Mouse (Mus musculus): ENCODE measurements at regions not wholly inside any gene's neighbourhood (a gene's known extent, or its start where the extent isn't known, plus 50 kb on each side); places are given as distances from the start of the nearest gene placed in this dataset.
"Not testable (repeated sequence)": the region's sequence is repeated elsewhere in the genome, so short reads cannot be mapped to it uniquely, and the experiment has no call there.

DNA sequence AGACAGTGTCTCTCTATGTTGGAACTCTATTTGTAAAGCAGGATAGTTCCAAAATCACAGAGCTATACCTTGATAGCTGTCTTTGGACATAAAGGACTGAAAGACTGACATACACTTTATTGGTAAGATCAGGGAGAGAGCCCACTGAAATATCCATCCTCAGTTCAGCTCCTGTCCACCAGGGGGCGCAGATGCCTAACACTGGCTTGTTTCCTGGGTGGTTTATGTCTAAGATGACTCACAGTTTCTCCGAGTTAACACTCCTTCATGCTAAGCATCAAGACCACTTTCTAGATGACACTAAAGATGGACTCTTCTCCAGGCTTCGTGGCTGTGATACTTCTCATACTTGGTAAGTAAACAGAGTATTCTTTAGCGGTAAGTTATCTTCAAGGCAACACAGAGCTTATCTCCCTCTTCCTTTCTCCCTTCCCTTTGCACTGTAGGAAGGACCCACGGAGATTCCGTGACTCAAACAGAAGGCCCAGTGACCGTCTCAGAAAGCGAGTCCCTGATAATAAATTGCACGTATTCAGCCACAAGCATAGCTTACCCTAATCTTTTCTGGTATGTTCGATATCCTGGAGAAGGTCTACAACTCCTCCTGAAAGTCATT, 737.2 kb downstream of the Dad1 start:
- H3K27me3 ChIP-seq; ATAC-seq (replicated peaks; ENCODE audit: insufficient number of reproducible peaks, insufficient read depth, low FRiP score, low read depth); H3K4me3 ChIP-seq; H3K36me3 ChIP-seq; H3K9me3 ChIP-seq (replicated peaks); H3K9ac ChIP-seq; H3K27ac ChIP-seq; H3K4me1 ChIP-seq (replicated peaks); H3K4me2 ChIP-seq: not testable (repeated sequence)
- WGBS = no CpG with 5 or more reads among the region's 10 CpGs

DNA sequence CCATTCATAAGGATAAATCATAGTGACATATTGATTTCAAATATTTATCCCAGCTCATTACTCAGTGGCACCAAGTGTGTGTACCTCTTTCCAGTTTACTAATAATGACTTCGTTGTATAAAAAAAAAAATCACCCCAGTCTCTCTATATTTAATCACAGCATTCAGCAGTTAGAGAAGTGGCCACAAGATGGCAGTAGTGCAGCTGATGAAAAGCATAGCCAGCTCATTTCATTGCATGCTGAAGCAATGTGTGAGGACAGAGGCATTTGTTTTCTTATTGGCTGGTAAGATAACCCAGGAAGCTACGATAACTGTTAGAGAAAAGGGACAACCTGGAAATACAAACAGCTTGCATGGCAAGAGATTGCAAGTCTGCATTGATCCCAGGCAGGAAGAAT, 748.5 kb downstream of the Dad1 start:
- not testable (repeated sequence) for H3K9ac ChIP-seq; H3K36me3 ChIP-seq; H3K4me1 ChIP-seq (replicated peaks); H3K4me2 ChIP-seq; H3K27ac ChIP-seq; H3K9me3 ChIP-seq (replicated peaks); H3K4me3 ChIP-seq; H3K27me3 ChIP-seq; ATAC-seq (replicated peaks; ENCODE audit: insufficient number of reproducible peaks, insufficient read depth, low FRiP score, low read depth)
- WGBS = 38% methylated on average over 2 of the region's 2 CpGs

DNA sequence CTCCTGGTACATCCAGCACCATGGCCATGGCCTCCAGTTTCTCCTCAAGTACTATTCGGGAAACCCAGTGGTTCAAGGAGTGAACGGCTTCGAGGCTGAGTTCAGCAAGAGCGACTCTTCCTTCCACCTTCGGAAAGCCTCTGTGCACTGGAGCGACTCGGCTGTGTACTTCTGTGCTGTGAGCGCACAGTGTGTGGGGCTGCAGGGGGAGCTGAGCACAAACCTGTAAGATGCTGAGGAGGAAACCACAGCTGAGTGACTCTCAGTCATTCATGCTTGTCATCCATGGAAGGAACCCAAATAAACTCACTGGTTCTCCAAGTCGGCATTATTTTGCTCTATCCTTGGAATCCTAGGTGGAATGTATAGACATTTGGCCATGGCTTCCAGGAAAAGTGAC, 765.5 kb downstream of the Dad1 start:
- ATAC-seq (replicated peaks; ENCODE audit: insufficient number of reproducible peaks, insufficient read depth, low FRiP score, low read depth); H3K36me3 ChIP-seq; H3K4me3 ChIP-seq; H3K9ac ChIP-seq; H3K27me3 ChIP-seq; H3K4me2 ChIP-seq; H3K9me3 ChIP-seq (replicated peaks); H3K4me1 ChIP-seq (replicated peaks); H3K27ac ChIP-seq: not testable (repeated sequence)
- WGBS = 79% methylated on average over 9 of the region's 9 CpGs

DNA sequence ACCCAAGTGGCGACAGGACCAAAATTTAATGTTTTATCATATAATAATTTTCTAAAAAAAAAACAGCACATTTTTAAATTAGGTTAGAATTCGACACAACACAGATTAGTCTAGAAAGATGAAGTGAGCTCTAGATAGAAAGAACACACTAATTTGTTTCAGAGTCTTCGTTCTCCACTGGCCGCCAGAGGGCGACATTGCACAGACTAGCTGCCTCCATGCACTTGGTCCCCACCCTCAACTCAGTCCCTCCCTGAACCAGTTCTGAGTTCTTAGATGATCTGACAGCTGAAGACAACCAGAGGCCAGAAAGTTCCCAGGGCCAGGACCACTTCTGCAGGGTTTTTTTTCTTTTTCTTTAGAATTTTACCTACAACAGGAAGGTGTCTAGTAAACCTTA, 766.3 kb downstream of the Dad1 start:
- H3K27me3 ChIP-seq; H3K4me3 ChIP-seq; H3K4me1 ChIP-seq (replicated peaks); H3K27ac ChIP-seq; ATAC-seq (replicated peaks; ENCODE audit: insufficient number of reproducible peaks, insufficient read depth, low FRiP score, low read depth); H3K9me3 ChIP-seq (replicated peaks); H3K4me2 ChIP-seq; H3K9ac ChIP-seq; H3K36me3 ChIP-seq: not testable (repeated sequence)
- WGBS = 25% methylated on average over 5 of the region's 5 CpGs

DNA sequence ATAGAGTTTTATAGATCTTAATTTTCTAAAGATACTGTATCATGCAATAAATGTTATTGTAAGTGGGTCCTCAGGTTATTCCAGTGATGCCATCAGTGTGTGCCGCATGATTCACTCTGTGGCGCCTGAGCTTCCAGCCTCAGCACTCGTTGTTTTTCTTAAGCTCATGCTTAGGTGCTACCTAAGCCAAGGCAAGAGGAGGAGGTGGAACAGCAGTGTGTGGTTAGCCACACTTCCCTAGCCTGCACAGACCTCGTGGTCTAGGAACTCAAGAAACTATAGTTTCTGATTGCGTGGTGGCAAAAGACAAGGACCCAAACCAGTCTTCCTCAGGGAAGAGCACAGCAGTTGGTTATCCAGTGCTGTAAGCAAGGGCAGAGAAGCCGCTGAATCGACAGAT, 779.7 kb downstream of the Dad1 start:
- H3K27me3 ChIP-seq; H3K9ac ChIP-seq; H3K36me3 ChIP-seq; H3K9me3 ChIP-seq (replicated peaks); H3K27ac ChIP-seq; H3K4me1 ChIP-seq (replicated peaks); H3K4me2 ChIP-seq; H3K4me3 ChIP-seq; ATAC-seq (replicated peaks; ENCODE audit: insufficient number of reproducible peaks, insufficient read depth, low FRiP score, low read depth): not testable (repeated sequence)
- WGBS = 86% methylated on average over 7 of the region's 7 CpGs

DNA sequence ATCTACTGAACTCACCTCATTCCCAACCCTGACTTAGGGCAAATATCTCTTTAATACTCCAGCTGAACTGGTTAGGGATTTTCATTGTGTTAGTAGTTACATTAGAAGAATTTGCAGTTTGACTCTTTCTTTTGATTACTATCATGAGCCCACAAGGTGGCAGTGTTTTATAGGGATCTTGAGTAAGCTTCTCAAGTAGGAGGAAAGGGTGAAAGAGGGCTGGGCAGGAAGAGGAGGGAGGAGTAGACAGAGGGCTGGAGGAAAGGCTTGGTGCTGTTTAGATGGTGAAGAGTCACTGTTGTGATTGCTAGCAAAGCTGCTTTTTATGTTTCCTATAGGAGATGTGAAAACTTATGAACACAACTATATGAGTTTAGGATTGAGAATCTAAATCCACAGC, 793.1 kb downstream of the Dad1 start:
- not testable (repeated sequence) for H3K27me3 ChIP-seq

DNA sequence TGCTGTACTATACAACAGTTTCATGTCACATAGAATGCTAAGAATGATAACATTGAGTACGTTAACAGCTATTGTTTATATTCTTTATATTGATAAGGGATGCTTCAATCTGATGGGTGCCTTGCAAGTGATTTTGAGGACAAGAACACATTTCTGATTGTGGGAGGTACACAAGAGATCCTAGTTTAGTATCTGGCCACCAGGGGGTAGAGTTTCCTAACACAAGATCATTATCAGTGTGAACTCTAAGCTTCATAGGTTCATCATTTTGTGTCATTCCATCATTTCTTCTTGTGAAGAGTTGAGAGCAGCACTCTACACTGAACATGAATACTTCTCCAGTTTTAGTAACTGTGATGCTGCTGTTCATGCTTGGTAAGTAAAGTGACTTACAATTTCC, 799.9 kb downstream of the Dad1 start:
- no peaks in the 10 kb centered on the region for H3K27me3 ChIP-seq
- no peak overlapping the region for H3K9ac ChIP-seq
- 73% methylated on average over 1 of the region's 1 CpGs for WGBS
- H3K36me3 ChIP-seq = no peaks in the 10 kb centered on the region
- H3K4me1 ChIP-seq (replicated peaks) = no peaks in the 10 kb centered on the region
- ATAC-seq (replicated peaks; ENCODE audit: insufficient number of reproducible peaks, insufficient read depth, low FRiP score, low read depth) = no peak
- no peaks in the 10 kb centered on the region for H3K9me3 ChIP-seq (replicated peaks)
- no peak overlapping the region for H3K4me2 ChIP-seq
- H3K27ac ChIP-seq = no peak overlapping the region
- H3K4me3 ChIP-seq = no peak overlapping the region

More for the DNA sequence above, 793.1 kb downstream of the Dad1 start:
- H3K9me3 ChIP-seq (replicated peaks); ATAC-seq (replicated peaks; ENCODE audit: insufficient number of reproducible peaks, insufficient read depth, low FRiP score, low read depth); H3K4me2 ChIP-seq; H3K27ac ChIP-seq; H3K36me3 ChIP-seq; H3K9ac ChIP-seq; H3K4me1 ChIP-seq (replicated peaks); H3K4me3 ChIP-seq: not testable (repeated sequence)

DNA sequence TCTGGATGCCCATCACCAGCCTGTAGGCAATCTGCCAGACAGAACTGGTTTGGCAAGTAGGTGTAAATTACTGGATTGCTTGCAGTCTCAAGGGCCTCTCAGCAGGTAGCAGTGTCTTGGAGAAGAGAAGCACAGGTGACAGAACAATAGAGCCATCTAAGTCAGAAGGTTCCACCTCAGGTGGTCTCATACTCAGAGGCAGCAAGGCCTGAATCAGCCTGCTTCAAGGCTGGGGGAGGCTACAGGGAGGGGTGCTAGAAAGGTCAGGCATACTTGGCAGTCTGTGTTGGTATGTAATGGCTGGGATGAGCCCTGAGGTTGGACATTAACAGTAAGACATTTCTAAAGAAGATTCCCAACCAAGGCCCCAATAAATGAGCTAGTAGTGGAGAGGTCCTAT, 814.3 kb downstream of the Dad1 start:
- H3K36me3 ChIP-seq; H3K9ac ChIP-seq; H3K9me3 ChIP-seq (replicated peaks); H3K4me2 ChIP-seq; ATAC-seq (replicated peaks; ENCODE audit: insufficient number of reproducible peaks, insufficient read depth, low FRiP score, low read depth); H3K27me3 ChIP-seq; H3K4me3 ChIP-seq; H3K4me1 ChIP-seq (replicated peaks); H3K27ac ChIP-seq: not testable (repeated sequence)

DNA sequence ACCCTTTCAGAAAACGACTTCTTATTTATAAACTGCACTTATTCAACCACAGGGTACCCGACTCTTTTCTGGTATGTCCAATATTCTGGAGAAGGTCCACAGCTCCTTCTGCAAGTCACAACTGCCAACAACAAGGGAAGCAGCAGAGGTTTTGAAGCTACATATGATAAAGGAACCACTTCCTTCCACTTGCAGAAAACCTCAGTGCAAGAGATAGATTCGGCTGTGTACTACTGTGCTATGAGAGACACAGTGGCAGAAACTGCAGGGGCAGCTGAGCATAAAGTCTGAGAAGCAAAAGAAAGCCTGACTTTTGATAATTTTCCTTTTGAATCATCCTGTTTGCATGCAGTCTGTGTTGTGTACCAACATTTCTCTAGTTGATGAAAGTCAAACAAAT, 823.8 kb downstream of the Dad1 start:
- not testable (repeated sequence) for H3K9ac ChIP-seq; H3K27ac ChIP-seq; H3K4me3 ChIP-seq; H3K9me3 ChIP-seq (replicated peaks); H3K36me3 ChIP-seq; H3K27me3 ChIP-seq; H3K4me2 ChIP-seq; H3K4me1 ChIP-seq (replicated peaks); ATAC-seq (replicated peaks; ENCODE audit: insufficient number of reproducible peaks, insufficient read depth, low FRiP score, low read depth)
- WGBS = 65% methylated on average over 2 of the region's 3 CpGs

DNA sequence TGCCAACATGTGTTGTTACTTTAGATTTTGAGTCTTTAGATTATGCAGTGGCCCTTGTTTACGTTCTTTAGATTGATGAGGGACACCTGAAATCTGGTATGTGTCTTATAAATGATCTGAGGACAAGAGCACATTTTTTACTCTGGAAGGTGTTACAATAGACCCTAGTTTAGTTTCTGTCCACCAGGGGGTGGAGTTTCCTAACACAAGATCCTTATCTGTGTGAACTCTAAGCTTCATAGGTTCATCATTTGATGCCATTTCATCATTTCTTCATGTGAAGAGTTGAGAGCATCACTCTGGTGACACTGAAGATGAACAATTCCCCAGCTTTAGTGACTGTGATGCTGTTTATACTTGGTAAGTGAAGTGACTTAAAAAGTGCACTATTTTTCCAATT, 825.5 kb downstream of the Dad1 start:
- ATAC-seq (replicated peaks; ENCODE audit: insufficient number of reproducible peaks, insufficient read depth, low FRiP score, low read depth); H3K27ac ChIP-seq; H3K9me3 ChIP-seq (replicated peaks); H3K4me3 ChIP-seq; H3K27me3 ChIP-seq; H3K4me1 ChIP-seq (replicated peaks); H3K4me2 ChIP-seq; H3K9ac ChIP-seq; H3K36me3 ChIP-seq: not testable (repeated sequence)
- 76% methylated on average over 1 of the region's 1 CpGs for WGBS

DNA sequence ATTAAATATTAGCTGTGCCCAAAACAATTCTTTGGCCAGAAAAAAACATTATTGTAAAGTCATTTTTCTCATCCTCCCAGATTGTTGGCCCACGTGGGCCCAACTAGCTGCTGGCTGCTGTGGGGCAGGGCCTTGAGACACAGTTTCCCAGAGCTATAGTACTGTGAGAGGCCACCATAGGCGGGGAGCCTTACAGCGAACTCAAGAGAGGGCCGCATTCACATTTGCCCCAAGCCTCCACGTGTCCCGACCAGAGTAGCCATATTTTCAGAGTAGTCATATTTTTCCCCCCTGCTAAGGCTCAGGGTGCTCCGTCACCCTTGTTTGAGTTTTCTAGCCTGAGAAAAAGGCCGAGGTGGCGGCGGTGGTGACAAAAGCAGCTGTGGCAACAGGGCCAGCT, 826.3 kb downstream of the Dad1 start:
- not testable (repeated sequence) for ATAC-seq (replicated peaks; ENCODE audit: insufficient number of reproducible peaks, insufficient read depth, low FRiP score, low read depth); H3K27ac ChIP-seq
- WGBS = 77% methylated on average over 10 of the region's 10 CpGs

DNA sequence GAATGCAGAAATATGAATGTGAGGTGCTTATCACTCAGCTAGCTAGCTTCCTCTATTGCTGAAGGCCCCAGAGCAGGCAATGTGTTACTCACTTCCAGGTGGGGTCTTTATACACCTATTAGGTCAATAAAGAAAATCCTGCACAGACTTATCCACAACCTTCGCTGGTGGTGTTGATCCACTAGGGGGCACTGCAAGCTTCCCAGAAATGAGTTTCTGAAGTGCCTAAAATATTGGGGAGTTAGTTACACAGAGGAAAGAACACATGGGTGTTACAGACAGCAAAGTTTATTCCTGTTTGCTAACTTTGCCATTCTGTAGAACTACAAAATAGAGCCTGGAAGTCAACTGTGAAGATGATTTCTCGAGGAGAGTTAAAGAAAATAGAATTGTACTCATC, 836.9 kb downstream of the Dad1 start:
- not testable (repeated sequence) for H3K4me2 ChIP-seq; H3K36me3 ChIP-seq; H3K27me3 ChIP-seq; H3K4me1 ChIP-seq (replicated peaks); H3K9ac ChIP-seq; ATAC-seq (replicated peaks; ENCODE audit: insufficient number of reproducible peaks, insufficient read depth, low FRiP score, low read depth); H3K4me3 ChIP-seq; H3K9me3 ChIP-seq (replicated peaks); H3K27ac ChIP-seq
- WGBS = 74% methylated on average over 2 of the region's 2 CpGs

More for the DNA sequence above, 826.3 kb downstream of the Dad1 start:
- H3K27me3 ChIP-seq; H3K4me2 ChIP-seq; H3K36me3 ChIP-seq; H3K9me3 ChIP-seq (replicated peaks); H3K4me3 ChIP-seq; H3K4me1 ChIP-seq (replicated peaks); H3K9ac ChIP-seq: not testable (repeated sequence)
